Mouse (Mus musculus) ES-E14 (cell line): ENCODE results near the gene Apod.

Source experiments
- CHD2 ChIP-seq: IDR thresholded peaks from 2 replicates; pipeline ENCODE4 v1.6.1; 2014; ENCODE audit warnings: mild to moderate bottlenecking, low read depth, low read length, inconsistent platforms
- ZNF384 ChIP-seq: IDR thresholded peaks from 2 replicates; pipeline ENCODE4 v1.6.1; 2012; ENCODE audit warnings: low read depth, low read length, inconsistent platforms

DNA sequence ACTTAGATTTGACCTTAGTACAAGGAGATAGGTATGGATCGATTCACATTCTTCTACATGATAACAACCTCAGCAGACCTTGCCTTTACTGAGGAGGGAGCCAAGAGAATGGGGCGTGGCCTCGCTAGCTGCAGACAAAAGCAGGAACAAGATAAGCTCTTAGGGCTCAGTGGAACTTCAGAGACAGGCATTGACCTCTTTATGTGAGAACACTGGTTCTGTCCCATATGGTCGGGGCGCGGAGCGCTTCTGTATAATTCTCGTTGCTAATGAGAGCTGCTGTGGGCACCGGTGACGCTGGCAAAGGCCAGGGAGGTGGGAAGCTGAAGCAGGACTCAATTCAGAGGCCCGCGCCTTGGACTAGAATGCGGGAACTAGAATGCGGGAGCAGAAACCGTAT, 44.0 kb upstream of the Apod start:
- TF ChIP-seq CHD2 (no peak), ZNF384 (no peak)
